Mouse (Mus musculus): ENCODE measurements at regions not wholly inside any gene's neighbourhood (a gene's known extent, or its start where the extent isn't known, plus 50 kb on each side); places are given as distances from the start of the nearest gene placed in this dataset.

- TF ChIP-seq POLR2A (IDR thresholded peaks at IDR 0.05; ENCODE audit: low read depth, low read length) (no peak), CTCF (IDR thresholded peaks at IDR 0.05; ENCODE audit: borderline replicate concordance, insufficient read depth, low read length) (no peak)
Measured at GRCm38 (mm10) chr13:112050892-112051291, 237.4 kb upstream of the Ankrd55 start.

Measured in embryonic fibroblast, embryonic 13.5 days (primary cell).